Mouse (Mus musculus): ENCODE data around the gene Fgf10. TPM values are rescaled to one million over a fixed set of nuclear protein-coding genes. Genes with fewer than 3 reads are reported as not detected.
A peak's percentile ranks its signal among the peaks of the same experiment; 100 is the strongest.

Fgf10 gene
- polyA plus RNA-seq, 1 experiment from 2014 or later, result 10.6 TPM

DNA sequence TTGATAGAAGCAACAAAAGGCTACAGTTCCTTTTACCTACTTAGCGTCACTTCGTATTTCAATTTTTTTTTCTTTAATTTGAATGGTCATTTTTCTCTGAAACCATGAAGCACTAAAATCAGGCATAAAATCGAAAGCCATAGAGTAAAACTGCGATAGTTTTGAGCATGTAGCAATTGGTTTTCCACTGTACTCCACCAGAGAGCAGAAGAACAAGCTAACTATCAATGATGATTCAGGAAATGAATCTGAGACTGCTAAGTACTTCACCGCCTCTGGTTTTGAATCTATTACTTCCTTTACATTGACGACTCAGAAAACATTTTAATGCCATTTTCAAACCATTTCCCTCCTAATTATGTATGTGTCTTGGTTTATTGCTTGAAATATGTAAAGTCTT, 150.2 kb downstream of the Fgf10 start:
- Histone ChIP-seq H3K4me2 (ENCODE audit: low read depth, low read length) (no peak overlapping the region), H3K36me3 (replicated peaks; ENCODE audit: control insufficient read depth, insufficient read depth, low read depth, low read length) (no peaks in the 10 kb centered on the region), H3K4me3 (ENCODE audit: low read depth, low read length) (no peak overlapping the region), H3K27me3 (ENCODE audit: control insufficient read depth, insufficient read depth, low read length) (no peaks in the 10 kb centered on the region), H3K9ac (replicated peaks; ENCODE audit: low read length) (no peak overlapping the region), H3K9me3 (replicated peaks; ENCODE audit: control insufficient read depth, low read length) (no peaks in the 10 kb centered on the region), H3K4me1 (ENCODE audit: control insufficient read depth, insufficient read depth, low read length) (no peaks in the 10 kb centered on the region), H3K27ac (replicated peaks; ENCODE audit: low read depth, low read length) (no peak overlapping the region)
- no peak for DNase-seq (ENCODE audit: low spot score)
- WGBS, result 75% methylated on average over 6 of the region's 6 CpGs
- no peak for ATAC-seq (replicated peaks; ENCODE audit: insufficient number of reproducible peaks, low FRiP score, low TSS enrichment, low read depth)

DNA sequence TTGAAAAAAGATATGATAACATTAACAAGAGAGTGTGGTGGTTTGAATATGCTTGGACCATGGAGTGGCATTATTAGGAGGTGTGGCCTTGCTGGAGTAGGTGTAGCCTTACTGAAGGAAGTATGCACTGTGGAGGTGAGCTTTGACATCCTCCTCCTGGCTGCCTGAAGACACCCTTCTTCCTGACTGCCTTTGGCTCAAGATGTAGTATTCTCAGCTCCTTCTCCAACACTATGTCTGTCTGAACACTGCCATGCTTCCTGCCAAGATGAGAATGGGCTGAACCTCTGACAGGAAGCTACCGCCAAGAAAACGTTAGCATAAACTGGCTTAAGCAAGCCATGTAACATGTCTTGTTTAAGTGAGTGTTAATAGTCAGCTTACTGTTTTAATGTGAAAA, 153.5 kb downstream of the Fgf10 start:
- WGBS, result 88% methylated on average over 2 of the region's 2 CpGs
- no peak overlapping the region for H3K4me2 ChIP-seq (ENCODE audit: low read depth, low read length)
- no peaks in the 10 kb centered on the region for H3K27me3 ChIP-seq (ENCODE audit: control insufficient read depth, insufficient read depth, low read length)
- no peak overlapping the region for H3K9ac ChIP-seq (replicated peaks; ENCODE audit: low read length)
- no peak for DNase-seq (ENCODE audit: low spot score)
- H3K4me3 ChIP-seq (ENCODE audit: low read depth, low read length), result no peak overlapping the region
- no peak for ATAC-seq (replicated peaks; ENCODE audit: insufficient number of reproducible peaks, low FRiP score, low TSS enrichment, low read depth)
- no peaks in the 10 kb centered on the region for H3K36me3 ChIP-seq (replicated peaks; ENCODE audit: control insufficient read depth, insufficient read depth, low read depth, low read length)
- H3K9me3 ChIP-seq (replicated peaks; ENCODE audit: control insufficient read depth, low read length), result no peaks in the 10 kb centered on the region
- no peak overlapping the region for H3K27ac ChIP-seq (replicated peaks; ENCODE audit: low read depth, low read length)
- no peaks in the 10 kb centered on the region for H3K4me1 ChIP-seq (ENCODE audit: control insufficient read depth, insufficient read depth, low read length)

DNA sequence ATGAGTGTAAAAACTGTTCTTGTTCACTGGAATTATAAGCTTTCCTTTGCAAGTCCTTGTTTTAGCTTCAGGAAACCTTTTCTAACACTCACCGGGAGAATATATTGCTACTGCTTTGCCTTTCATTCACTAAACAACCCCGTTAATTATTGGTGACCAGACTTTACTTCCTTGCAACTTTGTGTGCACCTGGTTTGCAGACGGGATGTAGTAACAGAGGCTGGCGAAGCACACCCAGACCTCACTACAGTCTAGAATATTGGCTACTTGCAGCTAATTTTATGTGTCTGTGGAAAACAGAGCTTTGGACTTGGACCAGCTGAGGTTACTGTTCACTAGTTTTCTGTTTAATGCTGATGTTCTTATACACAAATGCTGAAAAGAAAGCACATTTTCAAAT, 155.5 kb downstream of the Fgf10 start:
- H3K4me2 ChIP-seq (ENCODE audit: low read depth, low read length), result no peak overlapping the region
- H3K36me3 ChIP-seq (replicated peaks; ENCODE audit: control insufficient read depth, insufficient read depth, low read depth, low read length), result no peaks in the 10 kb centered on the region
- H3K4me3 ChIP-seq (ENCODE audit: low read depth, low read length), result no peak overlapping the region
- no peak overlapping the region for H3K27ac ChIP-seq (replicated peaks; ENCODE audit: low read depth, low read length)
- no peaks in the 10 kb centered on the region for H3K4me1 ChIP-seq (ENCODE audit: control insufficient read depth, insufficient read depth, low read length)
- H3K27me3 ChIP-seq (ENCODE audit: control insufficient read depth, insufficient read depth, low read length), result no peaks in the 10 kb centered on the region
- H3K9me3 ChIP-seq (replicated peaks; ENCODE audit: control insufficient read depth, low read length), result no peaks in the 10 kb centered on the region
- DNase-seq (ENCODE audit: low spot score), result no peak
- whole genome bisulfite sequencing, result 69% methylated on average over 4 of the region's 4 CpGs
- no peak overlapping the region for H3K9ac ChIP-seq (replicated peaks; ENCODE audit: low read length)
- ATAC-seq (replicated peaks; ENCODE audit: insufficient number of reproducible peaks, low FRiP score, low TSS enrichment, low read depth), result no peak

DNA sequence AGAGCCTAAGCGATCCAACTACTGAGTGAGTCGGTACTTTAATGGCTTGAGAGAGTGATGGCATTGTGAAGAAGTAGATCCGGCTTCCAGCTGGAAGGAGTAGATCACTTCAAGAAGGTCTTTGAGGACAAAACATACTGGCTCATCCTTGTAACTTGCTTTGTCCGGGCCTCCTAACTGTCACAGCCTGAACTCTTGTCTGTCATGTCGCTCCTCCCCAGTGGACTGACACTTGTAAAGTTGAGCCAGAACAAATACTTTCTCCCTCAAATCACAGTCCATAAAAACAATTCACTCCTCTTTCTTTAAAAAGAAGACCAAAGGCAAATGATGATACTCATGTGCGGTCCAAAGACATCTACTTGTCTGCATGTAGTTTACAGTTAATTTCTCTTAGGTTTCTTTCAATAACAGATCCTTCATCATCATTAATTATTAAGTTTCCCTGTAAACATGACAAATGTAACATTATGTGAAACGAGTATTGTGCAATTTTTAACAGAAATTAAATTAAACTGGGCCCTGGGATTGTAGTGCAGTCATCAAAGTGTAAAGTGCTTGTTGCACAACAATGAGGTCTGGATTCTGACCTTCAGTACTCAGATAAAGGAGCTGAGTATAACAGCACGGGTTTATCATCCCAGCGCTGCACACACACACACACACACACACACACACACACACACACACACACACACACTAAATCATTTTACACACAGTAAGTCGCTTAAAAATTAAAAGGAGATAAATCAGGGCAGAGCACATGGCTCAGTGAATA, 159.2 kb downstream of the Fgf10 start:
- WGBS, result 90% methylated on average over 10 of the region's 10 CpGs
- Histone ChIP-seq H3K9ac (replicated peaks; ENCODE audit: low read length) (no peak overlapping the region), H3K9me3 (replicated peaks; ENCODE audit: control insufficient read depth, low read length) (no peaks in the 10 kb centered on the region), H3K36me3 (replicated peaks; ENCODE audit: control insufficient read depth, insufficient read depth, low read depth, low read length) (no peaks in the 10 kb centered on the region), H3K27me3 (ENCODE audit: control insufficient read depth, insufficient read depth, low read length) (no peaks in the 10 kb centered on the region), H3K4me2 (ENCODE audit: low read depth, low read length) (no peak overlapping the region), H3K27ac (replicated peaks; ENCODE audit: low read depth, low read length) (no peak overlapping the region), H3K4me3 (ENCODE audit: low read depth, low read length) (no peak overlapping the region), H3K4me1 (ENCODE audit: control insufficient read depth, insufficient read depth, low read length) (no peaks in the 10 kb centered on the region)
- no peak for DNase-seq (ENCODE audit: low spot score)
- ATAC-seq (replicated peaks; ENCODE audit: insufficient number of reproducible peaks, low FRiP score, low TSS enrichment, low read depth), result no peak

DNA sequence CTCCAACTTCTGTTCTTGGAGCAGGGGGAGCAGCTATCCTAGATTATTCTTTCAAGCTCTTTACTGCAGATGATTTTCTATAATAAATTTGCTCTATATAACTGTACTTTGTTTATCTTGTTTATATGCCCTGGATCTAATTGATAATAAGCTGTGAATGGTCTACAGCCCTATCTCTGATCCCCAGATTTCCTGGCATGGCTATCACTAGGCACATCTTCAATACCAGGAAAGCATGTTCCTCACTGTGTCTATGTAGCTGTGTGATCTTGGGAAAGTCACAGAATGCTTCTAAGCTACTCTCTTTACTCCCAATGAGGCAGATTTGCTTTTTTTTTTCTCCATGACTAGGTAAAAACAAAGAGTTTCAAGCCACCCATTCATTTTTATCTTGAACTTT, 164.4 kb downstream of the Fgf10 start:
- no peak for ATAC-seq (replicated peaks; ENCODE audit: insufficient number of reproducible peaks, low FRiP score, low TSS enrichment, low read depth)
- Histone ChIP-seq H3K4me2 (ENCODE audit: low read depth, low read length) (no peak overlapping the region), H3K36me3 (replicated peaks; ENCODE audit: control insufficient read depth, insufficient read depth, low read depth, low read length) (no peaks in the 10 kb centered on the region), H3K4me3 (ENCODE audit: low read depth, low read length) (no peak overlapping the region), H3K27me3 (ENCODE audit: control insufficient read depth, insufficient read depth, low read length) (no peaks in the 10 kb centered on the region), H3K27ac (replicated peaks; ENCODE audit: low read depth, low read length) (no peak overlapping the region), H3K4me1 (ENCODE audit: control insufficient read depth, insufficient read depth, low read length) (no peaks in the 10 kb centered on the region), H3K9ac (replicated peaks; ENCODE audit: low read length) (no peak overlapping the region), H3K9me3 (replicated peaks; ENCODE audit: control insufficient read depth, low read length) (no peaks in the 10 kb centered on the region)
- DNase-seq (ENCODE audit: low spot score), result no peak

DNA sequence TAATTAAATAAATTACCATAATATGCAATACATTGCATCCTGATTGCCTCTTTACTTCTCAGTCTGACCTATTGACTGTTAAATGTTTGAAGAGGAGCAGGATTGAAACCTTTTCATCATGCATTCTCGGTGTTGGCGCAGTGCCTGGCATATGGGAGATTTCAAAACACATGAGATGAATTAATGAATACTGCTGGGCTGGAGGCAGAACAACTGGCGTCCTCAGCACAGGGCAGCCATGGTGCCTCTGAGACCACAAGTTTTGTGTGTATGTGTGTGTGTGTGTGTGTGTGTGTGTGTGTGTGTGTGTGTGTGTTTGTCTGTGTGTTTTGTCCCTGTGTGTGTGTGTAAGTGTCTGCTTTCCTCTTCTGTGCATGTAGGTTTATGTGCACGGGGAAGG, 165.5 kb downstream of the Fgf10 start:
- Histone ChIP-seq H3K9me3 (replicated peaks; ENCODE audit: control insufficient read depth, low read length) (no peaks in the 10 kb centered on the region), H3K9ac (replicated peaks; ENCODE audit: low read length) (no peak overlapping the region), H3K4me3 (ENCODE audit: low read depth, low read length) (no peak overlapping the region), H3K27ac (replicated peaks; ENCODE audit: low read depth, low read length) (no peak overlapping the region), H3K4me2 (ENCODE audit: low read depth, low read length) (no peak overlapping the region), H3K27me3 (ENCODE audit: control insufficient read depth, insufficient read depth, low read length) (no peaks in the 10 kb centered on the region), H3K4me1 (ENCODE audit: control insufficient read depth, insufficient read depth, low read length) (no peaks in the 10 kb centered on the region), H3K36me3 (replicated peaks; ENCODE audit: control insufficient read depth, insufficient read depth, low read depth, low read length) (no peaks in the 10 kb centered on the region)
- 70% methylated on average over 4 of the region's 4 CpGs for WGBS
- DNase-seq (ENCODE audit: low spot score), result no peak
- 0 out of 2 replicates have a peak, but pooled peaks have one; percentile 48 for ATAC-seq (replicated peaks; ENCODE audit: insufficient number of reproducible peaks, low FRiP score, low TSS enrichment, low read depth)
